Mouse (Mus musculus) spleen, adult 2 months (tissue): ENCODE results near the gene Clec2e.

Experiments
- CTCF ChIP-seq: fragments of 200-500 bp; IDR thresholded peaks from 2 replicates; pipeline ENCODE4 v1.5.1; 2011; ENCODE audit warnings: mild to moderate bottlenecking, inconsistent platforms; ENCODE audit not compliant: insufficient read depth, insufficient read length, insufficient replicate concordance; ENCODE audit errors: extremely low read depth
- POLR2A ChIP-seq: fragments of 200-500 bp; IDR thresholded peaks from 2 replicates; pipeline ENCODE4 v1.6.1; 2011; ENCODE audit warnings: low read depth, low read length, inconsistent platforms

DNA sequence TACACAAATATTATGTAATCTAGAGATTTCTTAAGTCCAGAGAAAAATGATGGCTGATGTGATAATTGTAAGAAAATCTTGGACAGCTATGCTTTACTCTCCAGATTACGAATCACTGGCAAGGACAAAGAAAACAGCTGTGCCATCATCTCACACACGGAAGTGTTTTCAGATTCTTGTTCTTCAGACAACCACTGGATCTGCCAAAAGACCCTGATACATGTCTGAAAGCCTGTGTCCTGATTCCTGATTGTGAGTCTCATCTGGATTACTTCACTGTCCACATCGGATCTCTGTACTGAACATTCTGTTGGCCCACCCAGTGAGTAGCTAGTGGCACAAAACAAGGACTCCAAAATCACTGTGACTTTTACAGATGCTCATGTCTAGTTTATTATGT is 44.5 kb downstream of the Clec2e start:
- TF ChIP-seq POLR2A (no peak), CTCF (no peak)
